Mouse (Mus musculus) small intestine, adult 10 weeks (tissue): ENCODE results near the gene Abhd2. TPM values are rescaled to one million over a fixed set of nuclear protein-coding genes. Genes with fewer than 3 reads are reported as not detected.

Experiments
- polyA plus RNA-seq: library from polyadenylated mRNA; stranded (reverse); fragments of 350-450 nt; fragmentation: Illumina TruSeq; extraction: RNeasy Lipid Tissue Mini Kit (QIAGEN cat#74804); gene quantifications from one replicate; pipeline ENCODE4 v1.2.3, GENCODE M21; 2014; ENCODE audit warnings: low replicate concordance

Gene Abhd2
- 99.9 TPM for polyA plus RNA-seq

GRCm38 (mm10) chr7:79272789-79273718 is at the start of gene Abhd2:
Gene Abhd2 (plus strand): TSS chr7:79273199.

GRCm38 (mm10) chr7:79386422-79387133 is 113.6 kb downstream of the Abhd2 start, which contains the start of gene Rlbp1:
Gene Rlbp1 (minus strand): TSS chr7:79387048.

GRCm38 (mm10) chr7:79391883-79392649 is 119.1 kb downstream of the Abhd2 start, which contains the start of gene Fanci:
Gene Fanci (plus strand): TSS chr7:79391929.

Other genes starting within 250 kb of the Abhd2 start
- gene Acan, start 219.7 kb upstream of the Abhd2 start, polyA plus RNA-seq, result not detected
- not detected for gene Hapln3, start 142.2 kb upstream of the Abhd2 start, polyA plus RNA-seq
- gene Mfge8, start 124.1 kb upstream of the Abhd2 start, polyA plus RNA-seq, result 0.56 TPM
- gene Rlbp1, start 113.8 kb downstream of the Abhd2 start, polyA plus RNA-seq, result not detected
- gene Fanci, start 118.7 kb downstream of the Abhd2 start, polyA plus RNA-seq, result 1.7 TPM
- gene Polg, start 193.2 kb downstream of the Abhd2 start, polyA plus RNA-seq, result 33.3 TPM